Mouse (Mus musculus): ENCODE measurements around the gene Paqr5.

The Paqr5 gene

GRCm38 (mm10) chr9:61908341-61908740, 118.3 kb downstream of the Paqr5 start:
- DNase-seq = no peak

- no peak for DNase-seq
Measured at GRCm38 (mm10) chr9:61907621-61908295, 118.9 kb downstream of the Paqr5 start.

GRCm38 (mm10) chr9:61906912-61907311, 119.7 kb downstream of the Paqr5 start:
- DNase-seq = peak in 1 of 2 experiments; percentile 80

- DNase-seq = no peak
Measured at GRCm38 (mm10) chr9:61905576-61905975, 121.1 kb downstream of the Paqr5 start.

GRCm38 (mm10) chr9:61904201-61904600, 122.5 kb downstream of the Paqr5 start:
- no peak for DNase-seq
